Mouse (Mus musculus) MN1 (cell line): ENCODE data around the gene Eepd1.
A peak's percentile ranks its signal among the peaks of the same experiment; 100 is the strongest.

ENCODE experiments used
- DNase-seq: peaks from one replicate; pipeline ENCODE4 v3.0.0-alpha.2; 2016; ENCODE audit warnings: low spot score

The Eepd1 gene

GRCm38 (mm10) chr9:25578674-25579596 lies 97.6 kb downstream of the Eepd1 start:
- DNase-seq = no peak

GRCm38 (mm10) chr9:25583621-25584020 lies 102.3 kb downstream of the Eepd1 start:
- no peak for DNase-seq

GRCm38 (mm10) chr9:25585614-25586013 lies 104.3 kb downstream of the Eepd1 start:
- no peak for DNase-seq

- DNase-seq = no peak
Observed at GRCm38 (mm10) chr9:25588581-25588980, 107.2 kb downstream of the Eepd1 start.

- no peak for DNase-seq
Observed at GRCm38 (mm10) chr9:25590740-25591139, 109.4 kb downstream of the Eepd1 start.

GRCm38 (mm10) chr9:25591390-25592354 lies 110.3 kb downstream of the Eepd1 start:
- peak; percentile 10 for DNase-seq

- DNase-seq = no peak
Observed at GRCm38 (mm10) chr9:25592355-25592955, 111.1 kb downstream of the Eepd1 start.

GRCm38 (mm10) chr9:25624744-25625143 lies 143.4 kb downstream of the Eepd1 start:
- DNase-seq = no peak

- no peak for DNase-seq
Observed at GRCm38 (mm10) chr9:25629531-25630099, 148.3 kb downstream of the Eepd1 start.
